Mouse (Mus musculus) adrenal gland, postnatal 36 days (tissue): ENCODE data around the gene Nol7. TPM values are rescaled to one million over a fixed set of nuclear protein-coding genes. Genes with fewer than 3 reads are reported as not detected.

ENCODE experiments used
- DNase-seq, 2 experiments: peaks; one replicate each; pipeline ENCODE4 v3.0.0; 2021; ENCODE audit warnings: mixed read lengths in 1 of 2
- total RNA-seq, 2 experiments: library from RNA; stranded (reverse); gene quantifications; 2 replicates each; pipeline ENCODE4 v1.2.3; 2021

Gene Nol7
- total RNA-seq, 2 experiments from 2014 or later, result 108 to 120 TPM

- no peak for DNase-seq
Observed at GRCm38 (mm10) chr13:43428436-43428835, 30.2 kb downstream of the Nol7 start.

- DNase-seq, result no peak
Observed at GRCm38 (mm10) chr13:43433395-43433794, 35.2 kb downstream of the Nol7 start.

GRCm38 (mm10) chr13:43440376-43440775, 42.2 kb downstream of the Nol7 start:
- no peak for DNase-seq

- DNase-seq, result no peak
Observed at GRCm38 (mm10) chr13:43442551-43442950, 44.4 kb downstream of the Nol7 start.

GRCm38 (mm10) chr13:43443706-43444105, 45.5 kb downstream of the Nol7 start:
- no peak for DNase-seq

GRCm38 (mm10) chr13:43444717-43445116, 46.5 kb downstream of the Nol7 start:
- no peak for DNase-seq

GRCm38 (mm10) chr13:43445754-43446153, 47.6 kb downstream of the Nol7 start:
- no peak for DNase-seq

- DNase-seq, result no peak
Observed at GRCm38 (mm10) chr13:43447721-43448120, 49.5 kb downstream of the Nol7 start.

GRCm38 (mm10) chr13:43450686-43451085, 52.5 kb downstream of the Nol7 start:
- DNase-seq, result no peak

- DNase-seq, result no peak
Observed at GRCm38 (mm10) chr13:43452177-43452576, 54.0 kb downstream of the Nol7 start.

- DNase-seq, result no peak
Observed at GRCm38 (mm10) chr13:43452843-43453605, 54.8 kb downstream of the Nol7 start.

- no peak for DNase-seq
Observed at GRCm38 (mm10) chr13:43454431-43454830, 56.2 kb downstream of the Nol7 start.

Other genes with a start within 250 kb of the Nol7 start
- 10 to 100 TPM; 16.7 to 17.9 TPM for gene Tbc1d7, start 226.9 kb upstream of the Nol7 start, total RNA-seq
- gene Gfod1, start 94.2 kb upstream of the Nol7 start, total RNA-seq, result 10 to 100 TPM; 10.6 to 14.0 TPM
- 10 to 100 TPM; 21.6 to 28.2 TPM for gene Sirt5, start 32.9 kb upstream of the Nol7 start, total RNA-seq
- gene Ranbp9, start 82.9 kb downstream of the Nol7 start, total RNA-seq, result 10 to 100 TPM; 66.8 to 76.9 TPM
- 10 to 100 TPM; 37.6 to 40.5 TPM for gene Mcur1, start 161.8 kb downstream of the Nol7 start, total RNA-seq
- 1 to 10 TPM in 1 of 2 experiments, under 1 TPM in 1; 0.33 to 1.7 TPM for gene Rnf182, start 217.3 kb downstream of the Nol7 start, total RNA-seq